Comparison of ENCODE assay signal across 1 mouse cellular context in the genomic region with DNA sequence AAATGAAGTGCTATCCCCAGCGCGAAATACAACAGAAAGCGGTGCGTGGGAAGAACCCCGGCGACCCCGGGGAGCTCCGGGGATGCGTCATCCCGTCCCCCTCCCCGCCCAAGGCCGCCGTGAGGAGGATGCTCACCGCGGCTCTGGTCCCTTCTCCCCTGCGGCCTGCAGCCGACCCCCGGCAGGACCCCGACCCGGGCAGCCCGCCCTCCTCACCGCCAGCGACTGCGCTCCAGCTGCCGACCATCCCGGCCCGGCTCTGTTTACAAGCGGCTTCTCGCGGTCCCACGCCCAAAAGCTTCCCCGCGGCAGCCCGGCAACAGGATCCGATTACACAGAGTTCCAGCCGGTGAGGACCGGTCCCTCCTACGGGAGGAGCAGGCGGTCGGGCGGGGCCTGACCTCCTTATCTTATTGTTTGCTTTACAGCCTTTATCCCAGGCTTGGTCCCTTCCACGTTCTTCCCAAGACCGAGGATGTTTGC.
TF ChIP-seq lines count a peak whose summit lies in the region.

Gene Plekhm3 (minus strand): TSS at position 346 of the 483 bp plus-strand sequence.

TF ChIP-seq in CH12.LX, 34 proteins besides CTCF, POLR2A, EP300 and RAD21 (continued from another document):
- TF ChIP-seq SIN3A (IDR thresholded peaks at IDR 0.05; ENCODE audit: low read length) (peak; percentile 93), ZMIZ1 (IDR thresholded peaks at IDR 0.05; ENCODE audit: low read depth, low read length) (no peak), MEF2A (IDR thresholded peaks at IDR 0.05; ENCODE audit: borderline replicate concordance, low read depth, low read length) (peak; percentile 50), CHD2 (IDR thresholded peaks at IDR 0.05; ENCODE audit: low read length) (peak; percentile 40; the same call in 1 of the 2 replicates), ELF1 (IDR thresholded peaks at IDR 0.05; ENCODE audit: low read depth, low read length) (peak; percentile 65; the same call in 1 of the 2 replicates), JUN (IDR thresholded peaks at IDR 0.05; ENCODE audit: insufficient read depth, low read depth, low read length) (no peak), CHD1 (IDR thresholded peaks at IDR 0.05; ENCODE audit: low read depth, low read length) (peak; percentile 48; the same call in 1 of the 2 replicates), RCOR1 (conservative IDR thresholded peaks at IDR 0.05; ENCODE audit: low read depth, low read length) (no peak), JUND (conservative IDR thresholded peaks at IDR 0.05; ENCODE audit: low read depth, low read length) (no peak), MYC (IDR thresholded peaks at IDR 0.05; ENCODE audit: low read depth, low read length) (no peak), NELFE (IDR thresholded peaks at IDR 0.05; ENCODE audit: low read depth, low read length) (peak; percentile 73), BHLHE40 (IDR thresholded peaks at IDR 0.05; ENCODE audit: low read depth, low read length) (0 out of 2 replicates have a peak, but pooled peaks have one; percentile 9), NRF1 (IDR thresholded peaks at IDR 0.05; ENCODE audit: low read depth, low read length) (no peak), HCFC1 (IDR thresholded peaks at IDR 0.05; ENCODE audit: low read depth, low read length) (peak; percentile 86), SMC3 (IDR thresholded peaks at IDR 0.05; ENCODE audit: low read depth, low read length) (peak; percentile 21; the same call in 1 of the 2 replicates), ZNF384 (IDR thresholded peaks at IDR 0.05; ENCODE audit: low read depth, low read length) (no peak), POLR2AphosphoS2 (IDR thresholded peaks at IDR 0.05; ENCODE audit: low read depth, low read length) (no peak), GABPA (IDR thresholded peaks at IDR 0.05; ENCODE audit: insufficient replicate concordance, low read depth, low read length) (no peak; the same call in 1 of the 2 replicates)
